Mouse (Mus musculus) embryo, embryonic 10 days (tissue): ENCODE measurements around the gene Fxr1.
"Not testable (repeated sequence)": the region's sequence is repeated elsewhere in the genome, so short reads cannot be mapped to it uniquely, and the experiment has no call there.

Source experiments
- DNase-seq: peaks from one replicate; pipeline ENCODE4 v3.0.0-alpha.2; 2015; ENCODE audit warnings: low spot score

Fxr1 gene

GRCm38 (mm10) chr3:34019540-34020381 lies at the start of gene Fxr1:
Gene Fxr1 (plus strand): TSS chr3:34019943.
- peak; percentile 85 for DNase-seq

- DNase-seq = no peak
Observed at GRCm38 (mm10) chr3:33979395-33979794, 40.3 kb upstream of the Fxr1 start.

GRCm38 (mm10) chr3:33982746-33983145 lies 37.0 kb upstream of the Fxr1 start:
- no peak for DNase-seq

DNA sequence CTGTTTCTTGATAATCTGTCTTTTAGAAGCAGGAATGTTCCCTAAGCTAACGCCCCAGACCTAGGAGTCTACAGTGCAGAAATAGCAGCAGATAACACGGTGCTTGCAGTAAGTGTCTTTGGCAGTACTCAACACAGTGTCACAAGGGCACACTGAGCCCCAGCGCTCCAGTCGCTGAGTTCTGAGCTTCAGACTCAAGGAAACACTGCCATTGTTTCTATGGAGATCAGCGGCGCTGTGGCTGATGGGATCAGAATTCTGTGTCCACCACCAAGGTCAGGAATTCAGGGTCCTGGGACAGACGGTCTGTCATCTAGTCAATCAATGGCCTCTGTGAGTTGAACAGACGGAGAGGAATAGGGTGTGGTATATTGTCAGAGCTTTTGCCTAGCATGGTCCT lies 30.4 kb upstream of the Fxr1 start:
- no peak for DNase-seq

DNA sequence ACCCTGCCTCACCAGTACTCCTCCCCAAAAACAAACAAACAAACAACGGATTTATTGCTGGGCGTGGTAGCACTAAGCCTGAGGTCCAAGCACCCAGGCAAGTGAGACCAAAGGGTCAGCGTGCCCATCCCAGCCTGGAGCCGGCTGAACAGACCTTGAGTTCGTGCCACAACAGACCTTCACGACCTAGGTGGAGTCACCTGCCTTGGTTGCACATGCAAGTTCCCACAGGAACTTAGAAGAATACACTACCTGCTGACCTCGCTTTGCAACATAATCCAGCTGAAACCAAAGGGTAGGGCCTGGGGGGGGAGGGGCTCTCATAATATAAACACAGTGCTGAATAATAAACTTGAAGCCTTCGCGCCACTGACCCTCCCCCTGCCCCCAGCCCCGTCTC lies 29.3 kb upstream of the Fxr1 start:
- DNase-seq = no peak

- DNase-seq = no peak
Observed at GRCm38 (mm10) chr3:33990921-33991320, 28.8 kb upstream of the Fxr1 start.

DNA sequence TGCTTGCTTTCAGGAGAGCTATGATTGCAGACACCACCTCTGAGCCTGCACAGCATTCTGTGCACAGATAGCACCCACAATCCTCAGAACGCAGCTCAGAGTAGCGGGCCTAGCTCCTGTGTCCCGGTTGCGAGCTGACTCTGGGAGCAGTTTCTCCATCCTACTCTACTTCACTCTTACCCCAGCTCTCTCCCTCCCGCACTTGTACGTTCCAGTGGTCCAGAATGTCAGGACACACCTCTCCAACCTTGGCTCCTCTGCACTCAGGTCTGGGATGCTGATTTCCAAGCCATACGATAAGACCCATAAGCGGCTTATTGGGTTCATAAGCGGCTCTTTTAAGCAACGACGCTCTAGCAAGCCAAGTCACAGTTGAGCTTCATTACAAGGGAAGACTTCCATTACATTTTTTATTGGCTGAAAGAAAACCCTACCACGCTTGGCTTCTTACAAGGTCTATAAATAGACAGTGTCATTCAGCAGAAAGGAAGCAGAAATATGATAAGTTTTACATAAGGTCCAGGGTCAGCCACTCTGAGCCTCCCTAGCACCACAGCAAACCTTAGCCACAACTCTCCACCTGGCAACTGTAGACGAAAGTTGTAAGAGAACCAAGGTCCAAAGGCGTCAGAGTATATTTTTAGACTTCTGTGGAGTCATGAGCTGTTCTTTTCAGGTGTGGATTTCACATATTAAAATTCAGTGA lies 26.2 kb upstream of the Fxr1 start:
- no peak for DNase-seq

- DNase-seq = no peak
Observed at GRCm38 (mm10) chr3:33994127-33994488, 25.6 kb upstream of the Fxr1 start.

- not testable (repeated sequence) for DNase-seq
Observed at GRCm38 (mm10) chr3:34001691-34002090, 18.1 kb upstream of the Fxr1 start.

GRCm38 (mm10) chr3:34003860-34004259 lies 15.9 kb upstream of the Fxr1 start:
- no peak for DNase-seq

DNA sequence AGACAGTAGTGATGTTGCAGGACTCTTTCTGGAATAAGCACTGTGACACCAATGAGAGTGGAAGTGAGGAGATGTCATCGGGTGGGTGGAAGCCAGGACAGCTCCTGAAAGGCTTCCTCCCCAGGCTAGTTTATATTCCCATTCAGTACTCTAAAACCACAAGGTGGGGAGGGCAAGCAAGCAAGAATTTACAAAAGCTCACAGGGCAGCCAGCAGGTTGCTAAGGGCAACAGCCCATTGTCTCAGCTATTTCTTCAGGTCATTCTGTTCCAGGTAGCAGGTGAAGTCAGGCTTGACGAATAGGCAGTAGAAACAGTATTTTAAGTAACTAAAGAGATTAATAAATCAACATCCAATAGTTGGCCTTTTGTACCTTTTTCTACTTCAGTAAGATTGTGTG lies 13.4 kb upstream of the Fxr1 start:
- no peak for DNase-seq

DNA sequence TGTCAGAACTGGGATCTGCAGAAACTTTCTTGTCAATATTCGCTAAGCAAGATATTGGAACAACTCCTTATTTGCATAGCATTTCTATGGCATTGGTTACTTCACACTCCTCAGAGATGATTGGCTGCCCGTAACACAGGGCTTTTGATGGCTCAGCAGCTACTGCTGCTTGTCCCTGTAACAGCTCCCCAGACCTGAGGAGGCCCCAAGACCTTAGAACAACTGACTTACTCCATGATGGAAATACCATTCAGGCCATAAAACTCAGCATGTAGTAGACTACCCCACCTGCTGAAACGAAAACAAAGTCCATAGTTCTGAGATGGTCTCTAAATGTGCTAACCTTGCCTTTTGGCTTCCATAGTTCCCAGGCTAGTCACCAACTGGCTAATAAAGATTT lies 12.9 kb upstream of the Fxr1 start:
- no peak for DNase-seq

- DNase-seq = no peak
Observed at GRCm38 (mm10) chr3:34007611-34008010, 12.1 kb upstream of the Fxr1 start.

DNA sequence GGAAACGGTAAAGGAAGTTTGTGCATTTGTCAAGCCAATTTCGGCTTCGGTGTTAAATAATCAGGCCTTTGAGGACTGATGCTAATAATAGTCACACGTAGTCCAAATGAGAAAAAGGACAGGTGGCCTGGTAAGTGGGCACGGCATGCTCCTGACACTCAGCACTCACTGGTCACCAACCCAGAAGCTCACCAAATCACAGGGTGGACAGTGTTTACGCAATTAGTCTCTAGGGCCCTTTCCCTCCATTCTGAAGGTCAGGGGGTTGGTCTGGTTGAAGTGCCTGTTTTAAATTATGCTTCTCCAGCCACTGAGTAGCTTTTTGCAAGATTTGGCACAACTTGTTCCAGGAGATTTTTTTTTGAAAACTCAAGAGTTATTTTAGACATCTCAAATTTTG lies 11.6 kb upstream of the Fxr1 start:
- peak; percentile 26 for DNase-seq

- peak; percentile 44 for DNase-seq
Observed at GRCm38 (mm10) chr3:34020382-34021258, 877 bp downstream of the Fxr1 start.

GRCm38 (mm10) chr3:34021259-34021828 lies 1.6 kb downstream of the Fxr1 start:
- no peak for DNase-seq

DNA sequence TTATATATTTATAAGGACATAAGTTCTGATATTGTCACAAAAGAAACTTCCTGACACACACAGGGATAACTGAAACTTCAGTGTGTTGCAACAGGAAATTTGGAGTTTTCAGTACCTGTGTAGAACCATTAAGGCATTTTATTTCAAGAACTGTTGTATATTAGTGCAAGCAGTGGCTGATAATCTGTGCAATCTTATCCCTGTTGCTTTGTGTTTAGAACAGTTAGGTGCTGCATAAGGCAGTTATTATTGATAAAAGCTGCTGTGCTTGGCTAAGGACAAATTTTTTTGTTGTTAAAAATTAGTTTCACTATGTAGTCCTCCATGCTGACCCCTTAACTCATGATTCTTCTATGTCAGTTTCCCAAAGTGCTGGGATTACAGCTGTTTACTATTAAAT lies 9.2 kb downstream of the Fxr1 start:
- DNase-seq = no peak

GRCm38 (mm10) chr3:34030601-34031000 lies 10.9 kb downstream of the Fxr1 start:
- DNase-seq = no peak

GRCm38 (mm10) chr3:34033720-34034364 lies 14.1 kb downstream of the Fxr1 start:
- no peak for DNase-seq

DNA sequence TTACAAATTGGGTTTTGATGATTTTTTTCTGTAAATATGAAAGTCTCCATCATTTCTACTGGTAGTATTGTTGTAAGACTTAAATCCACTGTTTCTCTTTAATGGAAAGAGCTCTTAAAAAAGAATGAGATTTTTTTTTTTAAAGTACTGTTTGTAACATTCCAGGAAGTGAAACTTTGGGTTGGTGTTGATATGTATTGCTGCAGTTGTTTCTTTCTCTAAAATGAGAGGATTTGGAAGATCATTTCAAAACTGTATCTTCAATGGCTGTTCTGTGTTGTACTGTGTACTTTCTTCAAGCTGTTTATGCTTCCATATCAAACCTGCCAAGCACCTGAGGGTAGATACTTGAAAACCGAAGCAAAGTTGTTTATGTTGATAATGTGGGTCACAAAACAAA lies 15.1 kb downstream of the Fxr1 start:
- no peak for DNase-seq

GRCm38 (mm10) chr3:34035706-34036105 lies 16.0 kb downstream of the Fxr1 start:
- DNase-seq = no peak

GRCm38 (mm10) chr3:34041990-34042389 lies 22.2 kb downstream of the Fxr1 start:
- no peak for DNase-seq
